Mouse (Mus musculus) kidney, adult 2 months (tissue): ENCODE measurements around the gene Slamf6. TPM values are rescaled to one million over a fixed set of nuclear protein-coding genes. Genes with fewer than 3 reads are reported as not detected.

Experiments
- DNase-seq: peaks from one replicate; pipeline ENCODE4 v3.0.0; 2021
- H3K27ac ChIP-seq: fragments of 200-500 bp; 2 replicates; pipeline ENCODE4 v1.5.1; 2012; ENCODE audit warnings: low read depth, low read length, control low read depth, inconsistent platforms; ENCODE audit not compliant: insufficient read depth
- H3K27me3 ChIP-seq: fragments of 200-500 bp; replicated peaks from 2 replicates; pipeline ENCODE4 v1.6.1; 2012; ENCODE audit warnings: mild to moderate bottlenecking, moderate library complexity, low read length, inconsistent platforms; ENCODE audit not compliant: control insufficient read depth, insufficient read depth
- H3K36me3 ChIP-seq: fragments of 200-500 bp; 2 replicates; pipeline ENCODE4 v1.6.1; 2012; ENCODE audit warnings: mild to moderate bottlenecking, moderate library complexity, low read length, inconsistent platforms; ENCODE audit not compliant: control insufficient read depth, insufficient read depth
- H3K4me1 ChIP-seq: fragments of 200-500 bp; 2 replicates; pipeline ENCODE4 v1.6.1; 2011; ENCODE audit warnings: low read length; ENCODE audit not compliant: control insufficient read depth, insufficient read depth
- H3K4me3 ChIP-seq: fragments of 200-500 bp; 2 replicates; pipeline ENCODE4 v1.5.1; 2011; ENCODE audit warnings: mild to moderate bottlenecking, low read depth, low read length, control low read depth; ENCODE audit not compliant: insufficient read depth
- CTCF ChIP-seq: fragments of 200-500 bp; conservative IDR thresholded peaks from 2 replicates; pipeline ENCODE4 v1.5.1; 2011; ENCODE audit warnings: low read depth, mild to moderate bottlenecking, control low read depth, low read length, moderate library complexity, mixed read lengths; ENCODE audit not compliant: insufficient read depth, insufficient read length
- POLR2A ChIP-seq: fragments of 200-500 bp; IDR thresholded peaks from one replicate; pipeline ENCODE4 v1.6.1; 2011; ENCODE audit warnings: low read depth, low read length, control low read depth
- WGBS: fragments of 180-500 bp; shearing (Covaris S2); methylation state at CpG from one replicate; pipeline ENCODE4 v1.1.7; 2018; 5-methylcytosine and 5-hydroxymethylcytosine counted together
- polyA plus RNA-seq: library from polyadenylated mRNA; depleted of rRNA; stranded (reverse); fragments of >200 nt; gene quantifications from 2 replicates; pipeline ENCODE4 v1.2.3, GENCODE M21; 2012

Gene Slamf6
- polyA plus RNA-seq, 1 experiment: 1.4 TPM

GRCm38 (mm10) chr1:171975377-171975776 is 58.1 kb downstream of the Slamf6 start:
- Histone ChIP-seq H3K36me3 (no peaks in the 10 kb centered on the region), H3K27ac (no peak overlapping the region), H3K4me3 (no peak overlapping the region), H3K27me3 (no peaks in the 10 kb centered on the region), H3K4me1 (no peaks in the 10 kb centered on the region)
- WGBS: 88% methylated on average over 9 of the region's 9 CpGs
- no peak for DNase-seq
- TF ChIP-seq POLR2A: no peak
- no peak for TF ChIP-seq CTCF

GRCm38 (mm10) chr1:171975831-171976230 is 58.5 kb downstream of the Slamf6 start:
- Histone ChIP-seq H3K4me3 (no peak overlapping the region), H3K36me3 (no peaks in the 10 kb centered on the region), H3K4me1 (no peaks in the 10 kb centered on the region), H3K27me3 (no peaks in the 10 kb centered on the region), H3K27ac (no peak overlapping the region)
- WGBS: 90% methylated on average over 4 of the region's 4 CpGs
- DNase-seq: no peak
- TF ChIP-seq CTCF (no peak), POLR2A (no peak)

- TF ChIP-seq CTCF: no peak
- no peak for TF ChIP-seq POLR2A
- DNase-seq: no peak
- H3K4me3 ChIP-seq: no peak overlapping the region
- H3K27ac ChIP-seq: no peak overlapping the region
- H3K4me1 ChIP-seq: no peaks in the 10 kb centered on the region
- WGBS: 79% methylated on average over 14 of the region's 14 CpGs
- no peaks in the 10 kb centered on the region for H3K27me3 ChIP-seq
- no peaks in the 10 kb centered on the region for H3K36me3 ChIP-seq
Measured at GRCm38 (mm10) chr1:171976826-171977539, 59.7 kb downstream of the Slamf6 start.

GRCm38 (mm10) chr1:171977891-171978290 is 60.6 kb downstream of the Slamf6 start:
- Histone ChIP-seq H3K4me3 (no peak overlapping the region), H3K36me3 (no peaks in the 10 kb centered on the region), H3K4me1 (no peaks in the 10 kb centered on the region), H3K27ac (no peak overlapping the region), H3K27me3 (no peaks in the 10 kb centered on the region)
- 77% methylated on average over 2 of the region's 2 CpGs for WGBS
- no peak for TF ChIP-seq POLR2A
- no peak for TF ChIP-seq CTCF
- DNase-seq: no peak

GRCm38 (mm10) chr1:171979969-171980730 is 62.8 kb downstream of the Slamf6 start:
- H3K27ac ChIP-seq: no peak overlapping the region
- 92% methylated on average over 13 of the region's 13 CpGs for WGBS
- H3K27me3 ChIP-seq: no peaks in the 10 kb centered on the region
- no peak overlapping the region for H3K4me3 ChIP-seq
- H3K4me1 ChIP-seq: no peaks in the 10 kb centered on the region
- no peaks in the 10 kb centered on the region for H3K36me3 ChIP-seq
- DNase-seq: no peak
- TF ChIP-seq POLR2A (no peak), CTCF (no peak)

- Histone ChIP-seq H3K4me1 (no peaks in the 10 kb centered on the region), H3K27ac (no peak overlapping the region), H3K4me3 (no peak overlapping the region), H3K27me3 (no peaks in the 10 kb centered on the region), H3K36me3 (no peaks in the 10 kb centered on the region)
- no peak for TF ChIP-seq CTCF
- 44% methylated on average over 5 of the region's 5 CpGs for WGBS
- DNase-seq: no peak
Measured at GRCm38 (mm10) chr1:171982170-171982569, 64.9 kb downstream of the Slamf6 start.

GRCm38 (mm10) chr1:171982740-171983139 is 65.4 kb downstream of the Slamf6 start:
- Histone ChIP-seq H3K27ac (no peak overlapping the region), H3K4me1 (no peaks in the 10 kb centered on the region), H3K4me3 (no peak overlapping the region), H3K36me3 (no peaks in the 10 kb centered on the region), H3K27me3 (no peaks in the 10 kb centered on the region)
- DNase-seq: no peak
- WGBS: 70% methylated on average over 4 of the region's 4 CpGs
- no peak for TF ChIP-seq POLR2A
- TF ChIP-seq CTCF: no peak
